Mouse (Mus musculus) thymus, postnatal 10 days (tissue): ENCODE measurements around the gene Fam168b.

ENCODE experiments used
- DNase-seq, 2 experiments: peaks; one replicate each; pipeline ENCODE4 v3.0.0; 2021; ENCODE audit warnings: low spot score in 2 of 2

Gene Fam168b

DNA sequence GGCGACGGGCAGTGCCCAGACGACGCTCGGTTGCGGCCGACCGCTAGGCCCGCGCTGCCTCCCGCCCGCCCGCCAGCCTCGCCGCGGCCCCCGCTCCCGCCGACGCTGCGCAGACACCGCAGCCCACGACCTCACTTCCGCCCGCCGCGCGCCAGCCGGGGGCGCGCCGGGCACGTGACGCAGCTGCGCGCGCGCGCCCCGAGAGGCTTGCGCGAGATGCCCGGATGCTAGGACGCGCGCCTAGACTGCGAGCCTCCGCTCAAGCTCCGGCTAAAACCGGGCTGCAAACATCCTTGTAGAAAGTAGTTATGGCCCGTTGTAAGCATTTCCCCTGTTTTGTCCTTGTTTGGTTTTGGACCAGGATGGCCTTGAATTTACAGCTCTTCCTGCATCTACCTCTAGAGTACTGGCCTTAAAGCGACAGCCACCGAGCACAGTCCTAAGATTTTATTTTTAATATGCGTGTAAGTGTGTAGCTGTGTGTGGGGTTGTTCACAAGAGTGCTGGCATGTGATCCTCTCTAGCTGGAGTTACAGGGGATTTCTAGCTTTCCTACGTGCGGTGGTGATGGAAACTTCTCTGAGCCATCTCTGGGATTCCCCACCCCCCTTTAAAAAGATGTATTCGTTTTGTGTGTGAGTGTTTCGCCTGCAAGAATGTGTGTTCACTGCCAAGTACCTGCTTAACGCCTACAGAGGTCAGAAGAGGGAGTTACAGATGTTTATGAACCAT, at the start of gene Fam168b:
TSS of gene Fam168b (minus strand) at position 179 of the 732 bp plus-strand sequence.
- DNase-seq = peak; percentile 80 to 90

DNA sequence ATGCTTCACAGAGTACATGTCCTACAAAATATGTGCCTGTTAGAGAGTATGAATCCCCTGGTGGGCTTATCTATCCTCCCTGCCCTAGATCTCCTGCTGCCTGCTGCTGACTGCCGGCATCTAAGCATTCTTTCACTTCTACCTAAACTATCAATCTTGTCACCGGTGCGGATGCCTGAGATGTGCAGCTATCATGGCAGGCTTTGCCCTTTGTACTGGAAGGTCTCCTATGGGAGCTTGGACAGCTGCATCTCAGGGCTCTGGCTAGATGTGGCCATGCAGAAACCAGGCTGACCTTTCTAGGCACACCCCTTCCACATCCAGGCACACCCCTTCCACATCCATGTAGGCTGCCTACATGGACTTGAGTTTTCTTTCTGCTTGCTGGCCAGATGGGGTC, 49.6 kb upstream of the Fam168b start:
- no peak for DNase-seq

GRCm38 (mm10) chr1:34891559-34892289, 48.9 kb upstream of the Fam168b start:
- DNase-seq = peak in 1 of 2 experiments; percentile 18

DNA sequence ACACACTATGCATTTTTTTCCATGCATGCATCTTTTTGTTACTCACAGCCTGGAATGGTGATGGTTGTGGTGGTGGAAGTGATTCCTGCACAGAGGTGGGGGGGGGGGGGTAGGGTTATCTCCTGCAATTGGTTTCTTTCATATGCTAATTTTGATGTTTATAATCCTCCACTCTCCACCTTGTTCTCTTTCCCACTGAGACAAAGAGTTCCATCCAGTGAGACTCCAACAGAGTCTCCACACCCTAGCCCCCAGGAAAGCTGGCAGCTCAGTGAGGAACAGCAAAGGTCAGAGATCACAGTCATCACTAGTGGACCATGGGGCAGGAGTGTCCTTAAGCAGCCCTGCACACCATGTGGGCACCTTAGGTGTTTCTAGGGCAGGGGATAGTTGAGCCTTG, 40.9 kb upstream of the Fam168b start:
- DNase-seq = no peak

DNA sequence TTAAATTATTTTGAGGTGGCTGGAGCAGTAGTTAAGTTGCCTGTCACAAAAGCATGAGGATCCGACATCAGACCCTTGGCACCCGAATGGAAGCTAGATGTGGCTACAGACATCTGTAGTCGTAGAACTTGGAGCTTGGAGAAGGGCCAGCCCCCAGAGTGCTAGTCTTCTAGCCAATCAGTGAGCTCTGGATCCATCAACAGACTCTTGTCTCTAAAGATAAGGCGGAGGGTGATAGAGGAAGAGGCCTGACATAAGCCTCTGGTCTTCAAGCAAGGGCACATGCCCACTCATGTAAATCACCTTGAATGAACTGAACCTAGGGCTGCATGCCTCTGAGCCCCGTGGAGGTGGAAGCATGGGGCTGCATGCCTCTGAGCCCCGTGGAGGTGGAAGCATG, 36.7 kb upstream of the Fam168b start:
- no peak for DNase-seq

DNA sequence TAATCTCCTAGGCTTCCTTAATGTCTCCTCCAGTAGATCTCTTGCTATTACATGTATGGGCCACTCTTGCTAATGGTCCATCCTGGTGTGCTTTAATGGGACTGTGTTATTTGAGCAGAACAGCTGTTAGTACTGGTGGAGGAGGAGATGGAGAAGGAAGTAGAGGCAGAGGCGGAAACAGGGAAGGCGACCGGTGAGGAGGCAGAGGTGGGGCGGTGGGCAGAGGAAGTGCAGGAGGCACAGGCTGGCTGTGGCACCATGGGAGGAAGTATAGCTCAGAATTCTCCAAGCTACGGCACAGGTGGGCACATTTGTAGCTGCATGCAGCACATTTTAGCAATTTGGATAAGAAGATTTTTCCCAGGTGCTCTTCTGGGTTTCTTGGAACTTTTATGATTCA, 30.7 kb upstream of the Fam168b start:
- no peak for DNase-seq

GRCm38 (mm10) chr1:34871170-34871569, 28.3 kb upstream of the Fam168b start:
- no peak for DNase-seq

GRCm38 (mm10) chr1:34869231-34869630, 26.4 kb upstream of the Fam168b start:
- DNase-seq = no peak

- DNase-seq = no peak
These were observed 25.5 kb upstream of the Fam168b start for GRCm38 (mm10) chr1:34868391-34868790.

DNA sequence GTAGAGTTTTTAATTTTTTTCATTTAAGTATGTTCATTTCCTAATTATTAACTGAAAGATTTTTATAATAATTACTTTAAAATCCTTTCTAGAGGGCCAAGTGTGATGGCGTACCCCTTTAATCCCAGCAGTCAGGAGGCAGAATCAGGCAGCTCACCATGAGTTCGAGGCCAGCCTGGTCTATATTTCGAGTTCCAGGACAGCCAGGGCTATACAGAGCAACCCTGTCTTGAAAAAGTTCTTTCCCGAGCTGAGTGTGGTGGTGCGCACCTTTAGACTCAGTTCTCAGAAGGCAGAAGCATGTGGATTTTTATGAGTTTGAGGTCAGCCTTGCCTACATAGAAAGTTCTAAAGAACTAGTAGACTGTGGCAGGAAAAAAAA, 24.7 kb upstream of the Fam168b start:
- DNase-seq = no peak

- peak; percentile 88 to 94 for DNase-seq
These were observed 24.1 kb upstream of the Fam168b start for GRCm38 (mm10) chr1:34866815-34867573.

- DNase-seq = no peak
These were observed 23.0 kb upstream of the Fam168b start for GRCm38 (mm10) chr1:34865866-34866265.

DNA sequence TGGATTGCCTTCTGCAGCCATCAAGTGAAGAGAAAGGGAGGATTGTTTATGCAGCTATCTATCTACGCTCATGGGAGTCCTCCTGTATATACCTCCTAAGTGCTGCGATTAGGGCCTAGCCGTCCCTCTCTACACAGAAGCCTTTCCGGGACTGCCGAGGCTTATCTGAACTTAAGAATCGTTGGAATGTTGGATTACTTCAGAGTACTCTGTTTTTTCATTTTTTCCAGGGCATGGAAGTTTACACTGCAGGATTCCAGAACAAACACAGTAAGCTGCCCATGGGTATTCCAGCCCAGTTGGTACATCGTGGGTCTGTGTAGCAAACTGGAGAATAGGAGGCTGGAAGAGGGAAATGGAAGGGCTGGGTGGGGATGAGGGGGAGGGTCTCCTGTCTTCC, 21.4 kb upstream of the Fam168b start:
- DNase-seq = no peak

DNA sequence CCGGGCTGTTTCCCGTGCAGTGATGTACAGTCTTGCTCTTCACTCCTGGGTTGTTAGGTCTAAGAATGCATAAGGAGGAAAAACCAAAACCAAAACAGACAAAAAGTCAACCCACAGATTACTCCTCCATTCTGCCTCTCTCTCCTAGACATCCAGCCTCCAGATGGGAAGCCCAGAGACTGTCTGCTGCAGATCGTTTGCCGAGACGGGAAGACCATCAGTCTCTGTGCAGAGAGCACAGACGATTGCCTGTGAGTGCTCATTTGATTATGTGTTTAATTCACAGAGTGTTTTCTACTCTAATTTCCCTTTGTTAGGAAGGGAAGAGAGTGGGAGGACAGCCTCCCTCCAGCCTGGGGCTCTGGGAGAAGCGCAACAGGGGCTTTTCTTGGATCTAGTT, 20.5 kb upstream of the Fam168b start:
- DNase-seq = no peak

DNA sequence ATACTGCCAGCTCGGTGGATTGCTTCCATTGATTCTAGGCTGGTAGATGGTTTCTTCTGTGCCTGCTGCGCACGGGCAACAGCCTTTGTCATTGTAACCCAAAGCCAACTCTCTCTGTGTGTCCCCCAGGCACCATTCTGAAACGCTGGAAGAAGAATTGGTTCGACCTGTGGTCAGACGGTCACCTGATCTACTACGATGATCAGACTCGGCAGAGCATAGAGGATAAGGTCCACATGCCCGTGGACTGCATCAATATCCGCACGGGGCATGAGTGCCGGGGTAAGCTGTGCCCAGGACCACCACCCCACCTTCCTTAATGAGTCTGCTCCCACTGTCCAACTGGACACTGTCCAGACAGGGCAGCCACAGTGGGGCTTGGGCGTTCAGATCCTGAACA, 20.0 kb upstream of the Fam168b start:
- DNase-seq = no peak

- DNase-seq = no peak
These were observed 17.3 kb upstream of the Fam168b start for GRCm38 (mm10) chr1:34860205-34860604.

GRCm38 (mm10) chr1:34859761-34860160, 16.9 kb upstream of the Fam168b start:
- DNase-seq = no peak

DNA sequence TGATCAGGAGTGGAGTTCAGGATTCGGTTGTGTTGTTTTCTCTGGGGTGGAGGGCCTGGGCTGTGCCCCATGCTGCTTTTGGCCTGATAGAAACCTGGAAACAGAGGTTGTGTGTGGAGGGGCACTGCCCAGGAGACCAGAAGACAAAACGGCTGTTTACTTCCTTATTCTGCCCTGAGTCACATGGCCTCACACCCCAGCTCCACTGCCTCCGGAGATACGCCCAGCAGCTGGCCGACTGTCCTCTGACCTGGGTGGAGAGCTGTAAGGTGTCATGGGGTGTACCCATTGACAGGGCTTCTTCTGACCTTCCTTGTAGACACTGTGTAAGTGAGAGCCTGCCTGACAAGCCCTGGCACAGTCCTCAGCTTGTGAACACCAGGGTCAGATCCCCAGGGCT, 15.8 kb upstream of the Fam168b start:
- no peak for DNase-seq

DNA sequence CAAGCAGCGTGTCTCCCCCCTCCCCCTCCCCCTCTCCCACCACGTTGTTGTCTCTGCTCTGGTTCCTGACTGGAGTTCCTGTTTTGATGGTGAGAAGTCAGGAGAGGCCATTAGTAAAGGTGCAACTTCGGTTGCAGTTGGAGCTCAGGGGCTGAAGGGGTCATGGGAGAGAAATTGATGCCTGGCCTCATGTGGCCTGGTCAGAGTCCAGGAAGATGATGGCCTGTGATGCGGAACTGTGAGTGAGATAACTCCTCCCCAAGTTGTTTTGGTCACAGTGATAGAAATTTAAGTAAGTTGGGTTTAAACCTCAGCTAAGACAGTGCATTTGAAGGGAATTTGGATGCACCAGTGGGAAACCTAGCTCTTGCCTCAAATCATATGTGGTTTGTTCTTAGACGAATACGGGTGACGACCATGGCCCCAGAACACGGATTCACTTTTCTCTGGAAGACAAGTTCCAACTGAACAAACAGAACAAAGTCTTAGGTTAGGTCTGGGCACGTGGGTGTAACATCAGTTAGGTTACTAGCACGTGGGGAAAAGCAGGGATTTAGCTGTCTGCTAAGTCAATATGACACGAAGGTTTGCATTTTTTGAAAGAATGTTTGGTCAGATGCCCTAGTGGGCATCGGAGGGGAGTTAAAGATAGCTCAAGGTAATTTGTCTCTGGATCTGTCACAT, 12.3 kb upstream of the Fam168b start:
- no peak for DNase-seq

GRCm38 (mm10) chr1:34853786-34854185, 10.9 kb upstream of the Fam168b start:
- no peak for DNase-seq

GRCm38 (mm10) chr1:34852116-34852878, 9.4 kb upstream of the Fam168b start:
- no peak for DNase-seq
